Mouse (Mus musculus): Measurements from ENCODE around the gene Lgmn. TPM values are rescaled to one million over a fixed set of nuclear protein-coding genes. Genes with fewer than 3 reads are reported as not detected.

Gene Lgmn
- total RNA-seq, 2 experiments from 2014 or later: 117 to 127 TPM

- intact Hi-C loops (cut with DNase I): no loop called here
- no peak for DNase-seq (ENCODE audit: low spot score in 2 of 2)
Measured at GRCm38 (mm10) chr12:102361189-102362161, 78.1 kb downstream of the Lgmn start.

GRCm38 (mm10) chr12:102359390-102359789 is 80.2 kb downstream of the Lgmn start:
- no peak for DNase-seq (ENCODE audit: low spot score in 2 of 2)

GRCm38 (mm10) chr12:102356781-102357180 is 82.8 kb downstream of the Lgmn start:
- intact Hi-C loops (cut with DNase I): no loop called here
- DNase-seq (ENCODE audit: low spot score in 2 of 2): no peak

More at GRCm38 (mm10) chr12:102359390-102359789, 80.2 kb downstream of the Lgmn start:
- intact Hi-C loops (cut with DNase I): no loop called here

GRCm38 (mm10) chr12:102355784-102356183 is 83.8 kb downstream of the Lgmn start:
- DNase-seq (ENCODE audit: low spot score in 2 of 2): no peak
- intact Hi-C loops (cut with DNase I): no loop called here

GRCm38 (mm10) chr12:102354126-102354984 is 85.3 kb downstream of the Lgmn start:
- DNase-seq (ENCODE audit: low spot score in 2 of 2): no peak
- intact Hi-C loops (cut with DNase I): no loop called here

- DNase-seq (ENCODE audit: low spot score in 2 of 2): no peak
- intact Hi-C loops (cut with DNase I): no loop called here
Measured at GRCm38 (mm10) chr12:102350997-102351396, 88.6 kb downstream of the Lgmn start.

- intact Hi-C loops (cut with DNase I): no loop called here
- DNase-seq (ENCODE audit: low spot score in 2 of 2): no peak
Measured at GRCm38 (mm10) chr12:102348447-102348846, 91.2 kb downstream of the Lgmn start.

- intact Hi-C loops (cut with DNase I): no loop called here
Measured at GRCm38 (mm10) chr12:102346507-102346906, 93.1 kb downstream of the Lgmn start.

GRCm38 (mm10) chr12:102345031-102345815 is 94.4 kb downstream of the Lgmn start:
- intact Hi-C loops (cut with DNase I): no loop called here
- DNase-seq (ENCODE audit: low spot score in 2 of 2): no peak

More at GRCm38 (mm10) chr12:102346507-102346906, 93.1 kb downstream of the Lgmn start:
- peak; percentile 63 to 69 for DNase-seq (ENCODE audit: low spot score in 2 of 2)

Other genes with a start within 250 kb of the Lgmn start
- gene Rin3, start 156.8 kb downstream of the Lgmn start, total RNA-seq (2021): 1 to 10 TPM; 3.2 to 4.5 TPM
- gene Golga5, start 29.3 kb upstream of the Lgmn start, total RNA-seq (2021): 10 to 100 TPM; 25.1 to 28.2 TPM
- gene Chga, start 115.2 kb upstream of the Lgmn start, total RNA-seq (2021): 100 to 1,000 TPM; 190 to 204 TPM

Data from left cerebral cortex, postnatal 14 days (tissue).